Mouse (Mus musculus): ENCODE data around the gene Rbl1.

DNA sequence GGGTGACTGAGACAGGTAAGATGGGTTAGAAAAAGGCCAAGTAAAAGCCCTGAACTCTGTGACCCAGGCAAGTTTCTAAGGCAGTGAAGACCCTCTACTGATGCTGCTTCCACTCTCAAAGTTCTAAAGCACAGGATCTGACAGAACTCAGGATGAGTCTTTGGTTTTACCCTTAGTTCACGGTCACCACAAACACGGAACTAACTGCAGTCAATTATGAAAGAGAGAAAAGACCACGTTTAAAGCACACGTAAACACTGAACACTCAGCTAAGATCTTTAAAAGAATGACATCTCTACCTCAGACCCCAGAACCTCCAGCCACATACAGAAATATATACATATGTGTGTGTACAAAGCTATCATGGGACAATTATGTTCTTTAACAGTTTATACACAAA, 75.2 kb downstream of the Rbl1 start:
- TF ChIP-seq POLR2A (IDR thresholded peaks at IDR 0.05; ENCODE audit: control insufficient read depth, extremely low read depth, insufficient read depth, low read length, poor library complexity) (no peak), CTCF (IDR thresholded peaks at IDR 0.05; ENCODE audit: borderline replicate concordance, control insufficient read depth, extremely low read depth, insufficient read depth, low read length, poor library complexity) (no peak)

Data from thymus, adult 2 months (tissue).